Mouse (Mus musculus) hindbrain, embryonic 11.5 days (tissue): Measurements from ENCODE around the gene D130052B06Rik. TPM values are rescaled to one million over a fixed set of nuclear protein-coding genes. Genes with fewer than 3 reads are reported as not detected.

Experiments used
- polyA plus RNA-seq: library from polyadenylated mRNA; unstranded; fragments of >200 nt; fragmentation: Nextera tagmentation; extraction: Ambion mirVana; gene quantifications from 2 replicates; pipeline ENCODE4 v1.2.1, GENCODE M21; 2014

Gene D130052B06Rik
- polyA plus RNA-seq, 1 experiment from 2014 or later, result not detected

Other genes with a start within 250 kb of the D130052B06Rik start
- 13.7 and 14.8 TPM in 2 replicates for gene Ranbp17, start 85.6 kb upstream of the D130052B06Rik start, polyA plus RNA-seq
- gene Gabrp, start 20.3 kb upstream of the D130052B06Rik start, polyA plus RNA-seq, result 3.6 and 6.0 TPM in 2 replicates